Mouse (Mus musculus) hematopoietic stem cell, adult 5-6 weeks (primary cell): ENCODE measurements around the gene Inip. TPM values are rescaled to one million over a fixed set of nuclear protein-coding genes. Genes with fewer than 3 reads are reported as not detected.

Experiments used
- ATAC-seq, 2 experiments: fragments of 125-278 bp in 1 of 2; replicated peaks in 1 of 2; 2 replicates each; pipeline ENCODE4 v1.8.0; 2016 to 2017; ENCODE audit warnings: inconsistent platforms in 2 of 2, mild to moderate bottlenecking in 2 of 2, moderate number of reproducible peaks in 2 of 2, low read depth in 1 of 2, moderate TSS enrichment in 1 of 2; ENCODE audit not compliant: low FRiP score in 2 of 2, poor library complexity in 2 of 2, severe bottlenecking in 2 of 2, insufficient read depth in 1 of 2, low TSS enrichment in 1 of 2
- total RNA-seq: library from RNA; stranded (forward); fragments of 172-1452, 232-1000 nt; gene quantifications from 2 replicates; pipeline ENCODE4 v1.2.3, GENCODE M21; 2017

Gene Inip
- total RNA-seq, 1 experiment from 2014 or later = 65.8 TPM

DNA sequence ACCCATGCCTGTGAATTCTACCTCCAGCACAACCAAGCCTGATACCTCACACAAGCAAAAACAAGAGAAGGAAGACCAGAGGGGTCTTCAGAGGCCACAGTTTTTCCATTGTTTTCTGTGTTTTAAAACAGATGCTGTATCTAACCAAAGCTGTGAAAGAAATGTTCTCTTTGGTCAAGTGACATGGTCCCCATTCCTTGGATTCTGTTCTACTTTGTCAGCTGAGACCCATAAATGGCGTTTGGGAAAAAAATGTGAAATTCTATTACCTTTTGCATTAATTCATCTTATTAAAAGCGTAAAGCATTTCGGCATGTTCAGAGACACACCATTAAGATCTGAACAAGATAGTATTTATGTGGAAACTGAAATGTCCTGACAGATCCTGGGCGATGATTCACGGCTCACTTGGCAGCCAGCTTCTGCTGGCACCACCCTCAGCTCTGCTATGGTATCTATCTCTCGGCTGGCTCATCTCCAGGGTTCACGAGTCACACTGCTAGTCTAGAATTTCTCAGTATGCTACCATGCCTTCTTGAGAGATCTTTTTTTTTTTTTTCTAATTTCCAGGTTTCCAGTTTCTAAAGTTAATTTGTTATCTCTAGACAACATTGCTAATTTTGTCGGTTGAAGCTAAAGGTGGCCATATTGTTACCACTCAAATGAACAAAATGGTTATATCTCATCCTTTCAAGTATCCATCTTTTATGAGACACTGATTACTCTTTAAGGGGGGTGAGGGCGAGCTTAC, 44.9 kb downstream of the Inip start:
- ATAC-seq = no peak

GRCm38 (mm10) chr4:59753491-59754140, 47.8 kb downstream of the Inip start:
- ATAC-seq = no peak

DNA sequence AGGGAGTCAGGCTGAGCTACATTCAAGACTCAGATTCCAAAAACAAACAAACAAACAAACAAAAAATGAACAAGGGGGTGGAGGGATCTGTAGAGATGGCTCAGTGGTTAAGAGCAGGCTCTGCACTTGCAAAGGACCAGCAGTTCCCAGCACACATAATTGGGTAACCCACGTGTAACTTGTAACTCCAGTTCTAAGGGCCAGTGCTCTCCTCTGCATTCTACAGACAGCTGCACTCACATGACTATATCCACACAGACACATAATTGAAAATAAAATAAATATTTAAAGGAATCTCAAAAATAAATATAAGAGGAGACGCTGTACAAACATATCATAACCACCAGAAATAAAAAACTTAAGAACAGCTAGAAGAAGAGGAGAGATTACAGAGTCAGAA, 61.5 kb downstream of the Inip start:
- ATAC-seq = no peak

GRCm38 (mm10) chr4:59739321-59739720, 62.1 kb downstream of the Inip start:
- no peak for ATAC-seq

DNA sequence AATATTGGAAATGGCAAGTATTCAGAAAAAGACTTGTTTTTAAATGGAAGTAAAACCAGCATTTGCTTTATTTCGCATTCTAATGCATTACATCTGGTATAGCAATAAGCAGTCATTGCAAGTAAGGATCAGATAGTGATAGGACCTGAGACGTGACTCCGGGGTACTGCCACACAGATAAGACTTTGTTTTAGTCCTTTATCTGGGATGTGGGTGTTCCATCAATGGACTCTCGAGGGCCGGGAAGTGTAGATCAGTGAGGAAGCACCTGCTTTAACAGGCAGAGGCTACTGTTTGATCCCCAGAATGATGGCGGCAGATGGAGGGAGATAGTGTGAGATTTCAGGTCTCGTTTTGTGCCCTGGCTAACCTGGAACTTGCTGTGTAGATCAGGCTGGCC, 69.8 kb downstream of the Inip start:
- ATAC-seq = no peak

GRCm38 (mm10) chr4:59728839-59729238, 72.5 kb downstream of the Inip start:
- ATAC-seq = 0 out of 4 replicates have a peak, but pooled peaks of 1 of the 2 experiments have one; percentile 30

- peak; percentile 47 to 80; a peak in 3 of 4 replicates for ATAC-seq
Measured at GRCm38 (mm10) chr4:59727878-59728261, 73.5 kb downstream of the Inip start.

- no peak for ATAC-seq
Measured at GRCm38 (mm10) chr4:59727187-59727877, 74.1 kb downstream of the Inip start.

GRCm38 (mm10) chr4:59726501-59726900, 74.9 kb downstream of the Inip start:
- ATAC-seq = 0 out of 4 replicates have a peak, but pooled peaks of 1 of the 2 experiments have one; percentile 33

DNA sequence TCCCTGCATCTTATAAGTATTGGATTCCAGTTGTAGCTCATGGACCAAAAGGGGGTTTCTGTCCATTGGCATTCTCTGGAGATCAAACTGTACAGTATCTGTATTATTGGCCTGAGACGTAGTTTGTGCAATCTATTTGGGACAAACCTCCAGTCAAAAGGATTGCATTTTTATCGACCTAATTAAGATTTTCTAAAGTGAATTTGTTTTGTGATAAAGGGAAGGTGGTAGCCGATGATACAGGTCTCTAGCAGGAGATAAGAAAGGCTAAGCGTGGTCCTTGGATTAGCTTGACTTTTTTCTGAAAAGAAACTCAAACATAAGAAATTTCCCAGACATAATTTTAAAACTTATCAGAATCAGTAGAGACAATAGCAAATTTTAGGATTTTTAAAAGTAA, 75.8 kb downstream of the Inip start:
- no peak for ATAC-seq

GRCm38 (mm10) chr4:59721811-59722210, 79.6 kb downstream of the Inip start:
- no peak for ATAC-seq

Other genes with a start within 250 kb of the Inip start
- gene Hsdl2, start 220.0 kb downstream of the Inip start, total RNA-seq = 30.5 and 33.6 TPM in 2 replicates
- gene E130308A19Rik, start 175.4 kb downstream of the Inip start, total RNA-seq = 9.4 TPM in 2 replicates
- gene Snx30, start 4.3 kb upstream of the Inip start, total RNA-seq = 42.3 and 45.7 TPM in 2 replicates
- gene Slc46a2, start 113.5 kb upstream of the Inip start, total RNA-seq = not detected in 2 replicates
- gene Mup4, start 159.1 kb upstream of the Inip start, total RNA-seq = not detected in 2 replicates
- not detected in 2 replicates for gene Mup6, start 162.7 kb upstream of the Inip start, total RNA-seq